Mouse (Mus musculus): Measurements from ENCODE around the gene Ikzf1.
A peak's percentile ranks its signal among the peaks of the same experiment; 100 is the strongest.

The Ikzf1 gene

GRCm38 (mm10) chr11:11725252-11725875 is 40.6 kb downstream of the Ikzf1 start:
- no peak for DNase-seq (ENCODE audit: low spot score)

- DNase-seq (ENCODE audit: low spot score), result no peak
Observed at GRCm38 (mm10) chr11:11725876-11726525, 41.2 kb downstream of the Ikzf1 start.

GRCm38 (mm10) chr11:11726807-11727276 is 42.0 kb downstream of the Ikzf1 start:
- DNase-seq (ENCODE audit: low spot score), result no peak

- no peak for DNase-seq (ENCODE audit: low spot score)
Observed at GRCm38 (mm10) chr11:11727936-11728556, 43.2 kb downstream of the Ikzf1 start.

GRCm38 (mm10) chr11:11729216-11729615 is 44.4 kb downstream of the Ikzf1 start:
- DNase-seq (ENCODE audit: low spot score), result peak; percentile 35

- no peak for DNase-seq (ENCODE audit: low spot score)
Observed at GRCm38 (mm10) chr11:11730062-11730461, 45.3 kb downstream of the Ikzf1 start.

- DNase-seq (ENCODE audit: low spot score), result no peak
Observed at GRCm38 (mm10) chr11:11731727-11732126, 46.9 kb downstream of the Ikzf1 start.

GRCm38 (mm10) chr11:11732972-11733770 is 48.4 kb downstream of the Ikzf1 start:
- peak; percentile 15 for DNase-seq (ENCODE audit: low spot score)

- DNase-seq (ENCODE audit: low spot score), result peak; percentile 17
Observed at GRCm38 (mm10) chr11:11735155-11735554, 50.4 kb downstream of the Ikzf1 start.

- no peak for DNase-seq (ENCODE audit: low spot score)
Observed at GRCm38 (mm10) chr11:11736948-11737347, 52.1 kb downstream of the Ikzf1 start.

- no peak for DNase-seq (ENCODE audit: low spot score)
Observed at GRCm38 (mm10) chr11:11737562-11737961, 52.8 kb downstream of the Ikzf1 start.

GRCm38 (mm10) chr11:11739054-11739453 is 54.3 kb downstream of the Ikzf1 start:
- DNase-seq (ENCODE audit: low spot score), result no peak

- DNase-seq (ENCODE audit: low spot score), result no peak
Observed at GRCm38 (mm10) chr11:11740603-11741002, 55.8 kb downstream of the Ikzf1 start.

GRCm38 (mm10) chr11:11741574-11741973 is 56.8 kb downstream of the Ikzf1 start:
- DNase-seq (ENCODE audit: low spot score), result no peak

- no peak for DNase-seq (ENCODE audit: low spot score)
Observed at GRCm38 (mm10) chr11:11742626-11743025, 57.8 kb downstream of the Ikzf1 start.

- no peak for DNase-seq (ENCODE audit: low spot score)
Observed at GRCm38 (mm10) chr11:11744222-11744621, 59.4 kb downstream of the Ikzf1 start.

GRCm38 (mm10) chr11:11751091-11751490 is 66.3 kb downstream of the Ikzf1 start:
- no peak for DNase-seq (ENCODE audit: low spot score)

- no peak for DNase-seq (ENCODE audit: low spot score)
Observed at GRCm38 (mm10) chr11:11752859-11753258, 68.1 kb downstream of the Ikzf1 start.

GRCm38 (mm10) chr11:11758121-11758520 is 73.3 kb downstream of the Ikzf1 start:
- DNase-seq (ENCODE audit: low spot score), result no peak

- DNase-seq (ENCODE audit: low spot score), result no peak
Observed at GRCm38 (mm10) chr11:11758883-11759282, 74.1 kb downstream of the Ikzf1 start.

- DNase-seq (ENCODE audit: low spot score), result no peak
Observed at GRCm38 (mm10) chr11:11763211-11763666, 78.4 kb downstream of the Ikzf1 start.

- DNase-seq (ENCODE audit: low spot score), result no peak
Observed at GRCm38 (mm10) chr11:11765414-11765813, 80.6 kb downstream of the Ikzf1 start.
